Mouse (Mus musculus): ENCODE data around the gene Banp. TPM values are rescaled to one million over a fixed set of nuclear protein-coding genes. Genes with fewer than 3 reads are reported as not detected.

Gene Banp
- total RNA-seq, 1 experiment, result 53.8 TPM

- in situ Hi-C loops (cut with MboI; ENCODE audit: low sequenced_read_pairs in 2 of 2, unreplicated experiment in 2 of 2), result no loop called here
- DNase-seq (ENCODE audit: low read depth, low spot score), result no peak
- Histone ChIP-seq H3K27ac (ENCODE audit: insufficient read depth, low read depth, low read length, poor library complexity, severe bottlenecking) (no peak overlapping the region), H3K9me3 (ENCODE audit: control insufficient read depth, insufficient read depth, low read depth, low read length) (no peaks in the 10 kb centered on the region), H3K4me1 (ENCODE audit: control insufficient read depth in 2 of 2, insufficient read depth in 2 of 2, low read length in 2 of 2, poor library complexity in 1 of 2) (peaks cover 4 to 16% of the 10 kb centered on the region in 2 experiments), H3K9ac (ENCODE audit: insufficient read depth, low read depth, low read length, poor library complexity, severe bottlenecking) (0 out of 2 replicates have a peak overlapping the region, but pooled peaks have one; percentile 33), H3K4me3 (ENCODE audit: insufficient read depth in 1 of 2, low read depth in 1 of 2, low read length in 2 of 2, poor library complexity in 1 of 2, severe bottlenecking in 1 of 2) (no peak overlapping the region), H3K36me3 (ENCODE audit: control insufficient read depth, insufficient read depth, low read length, poor library complexity, severe bottlenecking) (peaks cover 5% of the 10 kb centered on the region; the same call in 1 of the 2 replicates)
- TF ChIP-seq CHD2 (IDR thresholded peaks at IDR 0.05; ENCODE audit: low read depth, low read length) (no peak), HCFC1 (IDR thresholded peaks at IDR 0.05; ENCODE audit: borderline replicate concordance, insufficient read depth, low read length) (no peak), MAFK (IDR thresholded peaks at IDR 0.05; ENCODE audit: insufficient read depth, low read depth, low read length) (no peak), ZC3H11A (IDR thresholded peaks at IDR 0.05; ENCODE audit: borderline replicate concordance, low read depth, low read length) (no peak), ZNF384 (IDR thresholded peaks at IDR 0.05; ENCODE audit: low read depth, low read length) (no peak)
Measured at GRCm38 (mm10) chr8:121966110-121966509, 16.6 kb downstream of the Banp start.

GRCm38 (mm10) chr8:121966714-121967448, 17.3 kb downstream of the Banp start:
- TF ChIP-seq ZC3H11A (IDR thresholded peaks at IDR 0.05; ENCODE audit: borderline replicate concordance, low read depth, low read length), result no peak
- no peak for TF ChIP-seq HCFC1 (IDR thresholded peaks at IDR 0.05; ENCODE audit: borderline replicate concordance, insufficient read depth, low read length)
- TF ChIP-seq CHD2 (IDR thresholded peaks at IDR 0.05; ENCODE audit: low read depth, low read length), result no peak
- no peak for TF ChIP-seq ZNF384 (IDR thresholded peaks at IDR 0.05; ENCODE audit: low read depth, low read length)
- TF ChIP-seq MAFK (IDR thresholded peaks at IDR 0.05; ENCODE audit: insufficient read depth, low read depth, low read length), result no peak
- no peak for DNase-seq (ENCODE audit: low read depth, low spot score)
- in situ Hi-C loops (cut with MboI; ENCODE audit: low sequenced_read_pairs in 2 of 2, unreplicated experiment in 2 of 2), result no loop called here
- 0 out of 4 replicates have a peak overlapping the region, but pooled peaks have one; percentile 1 to 17 for H3K4me3 ChIP-seq (ENCODE audit: insufficient read depth in 1 of 2, low read depth in 1 of 2, low read length in 2 of 2, poor library complexity in 1 of 2, severe bottlenecking in 1 of 2)
- peak overlapping the region; percentile 15 for H3K27ac ChIP-seq (ENCODE audit: insufficient read depth, low read depth, low read length, poor library complexity, severe bottlenecking)
- H3K36me3 ChIP-seq (ENCODE audit: control insufficient read depth, insufficient read depth, low read length, poor library complexity, severe bottlenecking), result peaks cover 5% of the 10 kb centered on the region; the same call in 1 of the 2 replicates
- H3K9me3 ChIP-seq (ENCODE audit: control insufficient read depth, insufficient read depth, low read depth, low read length), result no peaks in the 10 kb centered on the region
- peak overlapping the region; percentile 33; the same call in 1 of the 2 replicates for H3K9ac ChIP-seq (ENCODE audit: insufficient read depth, low read depth, low read length, poor library complexity, severe bottlenecking)
- H3K4me1 ChIP-seq (ENCODE audit: control insufficient read depth in 2 of 2, insufficient read depth in 2 of 2, low read length in 2 of 2, poor library complexity in 1 of 2), result peaks cover 4 to 16% of the 10 kb centered on the region in 2 experiments

GRCm38 (mm10) chr8:121967977-121968376, 18.4 kb downstream of the Banp start:
- no peak for TF ChIP-seq CHD2 (IDR thresholded peaks at IDR 0.05; ENCODE audit: low read depth, low read length)
- TF ChIP-seq ZNF384 (IDR thresholded peaks at IDR 0.05; ENCODE audit: low read depth, low read length), result no peak
- TF ChIP-seq ZC3H11A (IDR thresholded peaks at IDR 0.05; ENCODE audit: borderline replicate concordance, low read depth, low read length), result no peak
- TF ChIP-seq HCFC1 (IDR thresholded peaks at IDR 0.05; ENCODE audit: borderline replicate concordance, insufficient read depth, low read length), result no peak
- TF ChIP-seq MAFK (IDR thresholded peaks at IDR 0.05; ENCODE audit: insufficient read depth, low read depth, low read length), result no peak
- Histone ChIP-seq H3K9ac (ENCODE audit: insufficient read depth, low read depth, low read length, poor library complexity, severe bottlenecking) (no peak overlapping the region), H3K36me3 (ENCODE audit: control insufficient read depth, insufficient read depth, low read length, poor library complexity, severe bottlenecking) (peaks cover 5% of the 10 kb centered on the region; the same call in 1 of the 2 replicates), H3K9me3 (ENCODE audit: control insufficient read depth, insufficient read depth, low read depth, low read length) (no peaks in the 10 kb centered on the region), H3K27ac (ENCODE audit: insufficient read depth, low read depth, low read length, poor library complexity, severe bottlenecking) (no peak overlapping the region), H3K4me1 (ENCODE audit: control insufficient read depth in 2 of 2, insufficient read depth in 2 of 2, low read length in 2 of 2, poor library complexity in 1 of 2) (peaks cover 4 to 16% of the 10 kb centered on the region in 2 experiments), H3K4me3 (ENCODE audit: insufficient read depth in 1 of 2, low read depth in 1 of 2, low read length in 2 of 2, poor library complexity in 1 of 2, severe bottlenecking in 1 of 2) (no peak overlapping the region)
- DNase-seq (ENCODE audit: low read depth, low spot score), result no peak
- in situ Hi-C loops (cut with MboI; ENCODE audit: low sequenced_read_pairs in 2 of 2, unreplicated experiment in 2 of 2), result no loop called here

GRCm38 (mm10) chr8:121968542-121968941, 19.0 kb downstream of the Banp start:
- no peak overlapping the region for H3K9ac ChIP-seq (ENCODE audit: insufficient read depth, low read depth, low read length, poor library complexity, severe bottlenecking)
- peaks cover 5% of the 10 kb centered on the region; the same call in 1 of the 2 replicates for H3K36me3 ChIP-seq (ENCODE audit: control insufficient read depth, insufficient read depth, low read length, poor library complexity, severe bottlenecking)
- no peak for DNase-seq (ENCODE audit: low read depth, low spot score)
- TF ChIP-seq MAFK (IDR thresholded peaks at IDR 0.05; ENCODE audit: insufficient read depth, low read depth, low read length), result no peak
- TF ChIP-seq HCFC1 (IDR thresholded peaks at IDR 0.05; ENCODE audit: borderline replicate concordance, insufficient read depth, low read length), result no peak
- TF ChIP-seq ZNF384 (IDR thresholded peaks at IDR 0.05; ENCODE audit: low read depth, low read length), result no peak
- no peak for TF ChIP-seq CHD2 (IDR thresholded peaks at IDR 0.05; ENCODE audit: low read depth, low read length)
- TF ChIP-seq ZC3H11A (IDR thresholded peaks at IDR 0.05; ENCODE audit: borderline replicate concordance, low read depth, low read length), result no peak
- H3K4me1 ChIP-seq (ENCODE audit: control insufficient read depth in 2 of 2, insufficient read depth in 2 of 2, low read length in 2 of 2, poor library complexity in 1 of 2), result peaks cover 4 to 16% of the 10 kb centered on the region in 2 experiments
- no peaks in the 10 kb centered on the region for H3K9me3 ChIP-seq (ENCODE audit: control insufficient read depth, insufficient read depth, low read depth, low read length)
- in situ Hi-C loops (cut with MboI; ENCODE audit: low sequenced_read_pairs in 2 of 2, unreplicated experiment in 2 of 2), result no loop called here
- H3K27ac ChIP-seq (ENCODE audit: insufficient read depth, low read depth, low read length, poor library complexity, severe bottlenecking), result no peak overlapping the region
- no peak overlapping the region for H3K4me3 ChIP-seq (ENCODE audit: insufficient read depth in 1 of 2, low read depth in 1 of 2, low read length in 2 of 2, poor library complexity in 1 of 2, severe bottlenecking in 1 of 2)
